Mouse (Mus musculus) C2C12 (cell line): ENCODE measurements around the gene Fbxw9. TPM values are rescaled to one million over a fixed set of nuclear protein-coding genes. Genes with fewer than 3 reads are reported as not detected.

ENCODE experiments used
- H3K27me3 ChIP-seq: one replicate; pipeline ENCODE4 v1.6.1; 2011; ENCODE audit not compliant: control insufficient read depth, insufficient read depth, insufficient read length
- H3K36me3 ChIP-seq: one replicate; pipeline ENCODE4 v1.6.1; 2011; ENCODE audit not compliant: control insufficient read depth, insufficient read depth
- H3K4me3 ChIP-seq: one replicate; pipeline ENCODE4 v1.5.1; 2011; ENCODE audit warnings: mild to moderate bottlenecking, control low read depth; ENCODE audit not compliant: poor library complexity, insufficient read depth, severe bottlenecking
- H3K79me2 ChIP-seq: one replicate; pipeline ENCODE4 v1.6.1; 2011; ENCODE audit not compliant: control insufficient read depth, insufficient read depth
- H3K79me3 ChIP-seq: one replicate; pipeline ENCODE4 v1.6.1; 2011; ENCODE audit warnings: low read depth, control low read depth
- H3ac ChIP-seq: one replicate; pipeline ENCODE3; 2011; ENCODE audit warnings: low read depth; ENCODE audit not compliant: control insufficient read depth, insufficient read length
- CEBPB ChIP-seq: IDR thresholded peaks from one replicate; pipeline ENCODE4 v1.6.1; 2011; ENCODE audit warnings: low read depth, mild to moderate bottlenecking, control low read depth, moderate library complexity
- CTCF ChIP-seq: IDR thresholded peaks from one replicate; pipeline ENCODE4 v1.5.1; 2011; ENCODE audit not compliant: control insufficient read depth, insufficient read depth, insufficient read length
- FOSL1 ChIP-seq: IDR thresholded peaks from one replicate; pipeline ENCODE4 v1.8.0; 2011; ENCODE audit warnings: mild to moderate bottlenecking, low read length; ENCODE audit not compliant: poor library complexity, insufficient read depth, severe bottlenecking
- MAX ChIP-seq: IDR thresholded peaks from one replicate; pipeline ENCODE4 v1.6.1; 2011; ENCODE audit warnings: mild to moderate bottlenecking, control low read depth
- MYOD1 ChIP-seq: IDR thresholded peaks from one replicate; pipeline ENCODE4 v1.6.1; 2011; ENCODE audit warnings: low read depth; ENCODE audit not compliant: control insufficient read depth, insufficient read length
- MYOG ChIP-seq: IDR thresholded peaks from one replicate; pipeline ENCODE4 v1.6.1; 2011; ENCODE audit not compliant: control insufficient read depth, insufficient read length; ENCODE audit errors: extremely low read depth
- USF1 ChIP-seq: IDR thresholded peaks from one replicate; pipeline ENCODE4 v1.6.1; 2011; ENCODE audit warnings: low read depth, mild to moderate bottlenecking, control low read depth, moderate library complexity
- polyA plus RNA-seq: library from polyadenylated mRNA; unstranded; fragments of >200 nt; fragmentation: generic; extraction: Trizol; gene quantifications from one replicate; pipeline ENCODE4 v1.2.1, GENCODE M21; 2012; ENCODE audit warnings: missing spikeins

Fbxw9 gene
- polyA plus RNA-seq, 1 experiment, result 20.0 TPM

GRCm38 (mm10) chr8:85021514-85022055, 38.3 kb upstream of the Fbxw9 start:
- Histone ChIP-seq H3K79me3 (peaks cover 24% of the 10 kb centered on the region), H3K27me3 (no peaks in the 10 kb centered on the region), H3K4me3 (no peak overlapping the region), H3K79me2 (peaks cover 41% of the 10 kb centered on the region), H3K36me3 (peaks cover 31% of the 10 kb centered on the region), H3ac (no peak overlapping the region)
- TF ChIP-seq MYOD1 (no peak), MYOG (no peak), MAX (no peak), USF1 (no peak)

GRCm38 (mm10) chr8:85023846-85024245, 36.0 kb upstream of the Fbxw9 start:
- H3K4me3 ChIP-seq, result no peak overlapping the region
- peaks cover 45% of the 10 kb centered on the region for H3K79me3 ChIP-seq
- peak overlapping the region; percentile 9 for H3ac ChIP-seq
- H3K36me3 ChIP-seq, result peaks cover 25% of the 10 kb centered on the region
- peaks cover 63% of the 10 kb centered on the region for H3K79me2 ChIP-seq
- no peaks in the 10 kb centered on the region for H3K27me3 ChIP-seq
- TF ChIP-seq CTCF (no peak), MYOG (no peak), MAX (no peak), FOSL1 (no peak), USF1 (no peak), MYOD1 (no peak), CEBPB (no peak)

- H3K27me3 ChIP-seq, result no peaks in the 10 kb centered on the region
- H3K4me3 ChIP-seq, result peak within 1 kb of the TSS; percentile 92
- TF ChIP-seq CEBPB, result no peak
- TF ChIP-seq USF1, result peak; percentile 89
- peaks cover 77% of the 10 kb centered on the region for H3K79me2 ChIP-seq
- peaks cover 34% of the 10 kb centered on the region for H3K36me3 ChIP-seq
- H3K79me3 ChIP-seq, result peaks cover 59% of the 10 kb centered on the region
- peak within 1 kb of the TSS; percentile 94 for H3ac ChIP-seq
These were observed 34.5 kb upstream of the Fbxw9 start, which contains the start of gene Asna1 for GRCm38 (mm10) chr8:85025098-85025932. Gene Asna1 (minus strand): TSS chr8:85025281.

- Histone ChIP-seq H3K27me3 (no peaks in the 10 kb centered on the region), H3K4me3 (peak within 1 kb of the TSS; percentile 98), H3K79me3 (peaks cover 70% of the 10 kb centered on the region), H3K79me2 (peaks cover 85% of the 10 kb centered on the region), H3K36me3 (peaks cover 43% of the 10 kb centered on the region), H3ac (peak within 1 kb of the TSS; percentile 84)
- no peak for TF ChIP-seq CEBPB
- TF ChIP-seq MAX, result peak; percentile 91
These were observed 33.0 kb upstream of the Fbxw9 start, which contains the start of gene Trir for GRCm38 (mm10) chr8:85026670-85027515. Gene Trir (plus strand): TSS chr8:85026823.

GRCm38 (mm10) chr8:85027516-85027855, 32.4 kb upstream of the Fbxw9 start:
- no peaks in the 10 kb centered on the region for H3K27me3 ChIP-seq
- H3ac ChIP-seq, result peak overlapping the region; percentile 84
- peaks cover 44% of the 10 kb centered on the region for H3K36me3 ChIP-seq
- H3K79me3 ChIP-seq, result peaks cover 67% of the 10 kb centered on the region
- TF ChIP-seq MAX (no peak), MYOD1 (no peak), CEBPB (no peak), MYOG (no peak), USF1 (no peak)
- H3K79me2 ChIP-seq, result peaks cover 85% of the 10 kb centered on the region
- H3K4me3 ChIP-seq, result peak overlapping the region; percentile 98

- Histone ChIP-seq H3K27me3 (no peaks in the 10 kb centered on the region), H3K4me3 (peak overlapping the region; percentile 98), H3K79me3 (peaks cover 67% of the 10 kb centered on the region), H3K79me2 (peaks cover 85% of the 10 kb centered on the region), H3ac (peak overlapping the region; percentile 37), H3K36me3 (peaks cover 45% of the 10 kb centered on the region)
- TF ChIP-seq CTCF (no peak), MAX (no peak), FOSL1 (no peak), CEBPB (no peak), USF1 (no peak), MYOD1 (no peak), MYOG (no peak)
These were observed 31.9 kb upstream of the Fbxw9 start for GRCm38 (mm10) chr8:85027922-85028321.
